Mouse (Mus musculus) B cell, adult 2 months (primary cell): Measurements from ENCODE around the gene Syne2.

Source experiments
- DNase-seq, 2 experiments: peaks; one replicate each; pipeline ENCODE4 v3.0.0; 2022

The Syne2 gene

GRCm38 (mm10) chr12:76054653-76055052, 236.7 kb downstream of the Syne2 start:
- no peak for DNase-seq

GRCm38 (mm10) chr12:76063001-76063400, 245.1 kb downstream of the Syne2 start:
- DNase-seq, result no peak

GRCm38 (mm10) chr12:76070386-76070785, 252.5 kb downstream of the Syne2 start:
- DNase-seq, result no peak

- DNase-seq, result no peak
These were observed 254.3 kb downstream of the Syne2 start for GRCm38 (mm10) chr12:76071935-76072849.

GRCm38 (mm10) chr12:76073066-76073826, 255.3 kb downstream of the Syne2 start:
- no peak for DNase-seq

GRCm38 (mm10) chr12:76073981-76074380, 256.0 kb downstream of the Syne2 start:
- DNase-seq, result no peak

GRCm38 (mm10) chr12:76080876-76081556, 263.1 kb downstream of the Syne2 start:
- DNase-seq, result no peak

GRCm38 (mm10) chr12:76081557-76082211, 263.8 kb downstream of the Syne2 start:
- no peak for DNase-seq

- no peak for DNase-seq
These were observed 267.1 kb downstream of the Syne2 start for GRCm38 (mm10) chr12:76085066-76085465.

GRCm38 (mm10) chr12:76085956-76086905, 268.3 kb downstream of the Syne2 start:
- DNase-seq, result peak; percentile 52 to 60

- DNase-seq, result peak; percentile 41 to 44
These were observed 269.1 kb downstream of the Syne2 start for GRCm38 (mm10) chr12:76087025-76087424.

GRCm38 (mm10) chr12:76092789-76093466, 275.0 kb downstream of the Syne2 start:
- DNase-seq, result no peak

- no peak for DNase-seq
These were observed 276.0 kb downstream of the Syne2 start for GRCm38 (mm10) chr12:76093613-76094588.

GRCm38 (mm10) chr12:76095117-76096035, 277.4 kb downstream of the Syne2 start:
- DNase-seq, result no peak

- DNase-seq, result no peak
These were observed 284.7 kb downstream of the Syne2 start for GRCm38 (mm10) chr12:76102621-76103020.

GRCm38 (mm10) chr12:76104596-76105351, 286.8 kb downstream of the Syne2 start:
- DNase-seq, result no peak

GRCm38 (mm10) chr12:76109646-76110405, 291.9 kb downstream of the Syne2 start:
- no peak for DNase-seq
